Mouse (Mus musculus) midbrain, embryonic 15.5 days (tissue): ENCODE measurements around the gene Cox7c. TPM values are rescaled to one million over a fixed set of nuclear protein-coding genes. Genes with fewer than 3 reads are reported as not detected.
A peak's percentile ranks its signal among the peaks of the same experiment; 100 is the strongest.
"Not testable (repeated sequence)": the region's sequence is repeated elsewhere in the genome, so short reads cannot be mapped to it uniquely, and the experiment has no call there.

Experiments
- ATAC-seq: fragments of 200-750 bp; cut with Nextera tagmentation; replicated peaks from 2 replicates; pipeline ENCODE4 v1.8.0; 2017; ENCODE audit warnings: moderate TSS enrichment
- H3K27ac ChIP-seq: fragments of 300-500 bp; sonication (generic); 2 replicates; pipeline ENCODE4 v1.5.1; 2015; ENCODE audit warnings: mild to moderate bottlenecking, inconsistent platforms
- H3K27me3 ChIP-seq: fragments of 300-500 bp; sonication (generic); replicated peaks from 2 replicates; pipeline ENCODE4 v1.6.1; 2015; ENCODE audit warnings: inconsistent platforms
- H3K36me3 ChIP-seq: fragments of 300-500 bp; sonication (generic); replicated peaks from 2 replicates; pipeline ENCODE4 v1.6.1; 2015; ENCODE audit warnings: inconsistent platforms
- H3K4me1 ChIP-seq: fragments of 300-500 bp; sonication (generic); 2 replicates; pipeline ENCODE4 v1.6.1; 2015; ENCODE audit warnings: inconsistent platforms
- H3K4me2 ChIP-seq: fragments of 300-500 bp; sonication (generic); 2 replicates; pipeline ENCODE4 v1.6.1; 2015; ENCODE audit warnings: inconsistent platforms, mild to moderate bottlenecking, moderate library complexity
- H3K4me3 ChIP-seq: fragments of 300-500 bp; sonication (generic); 2 replicates; pipeline ENCODE4 v1.5.1; 2015; ENCODE audit warnings: mild to moderate bottlenecking, inconsistent platforms
- H3K9ac ChIP-seq: fragments of 300-500 bp; sonication (generic); 2 replicates; pipeline ENCODE4 v1.6.1; 2015; ENCODE audit warnings: mild to moderate bottlenecking, inconsistent platforms
- H3K9me3 ChIP-seq: fragments of 300-500 bp; sonication (generic); 2 replicates; pipeline ENCODE4 v1.6.1; 2016; ENCODE audit warnings: inconsistent platforms
- WGBS: fragments of 180-500 bp; shearing (Covaris S2); methylation state at CpG from one replicate; pipeline ENCODE4 v1.1.7; 2015; ENCODE audit warnings: mixed read lengths; 5-methylcytosine and 5-hydroxymethylcytosine counted together
- polyA plus RNA-seq: library from polyadenylated mRNA; unstranded; fragments of >200 nt; fragmentation: Nextera tagmentation; extraction: Ambion mirVana; gene quantifications from 2 replicates; pipeline ENCODE4 v1.2.1, GENCODE M21; 2015

The Cox7c gene
- 554 and 557 TPM in 2 replicates for polyA plus RNA-seq

- Histone ChIP-seq H3K4me3 (peak within 1 kb of the TSS; percentile 64), H3K9ac (peak within 1 kb of the TSS; percentile 86), H3K9me3 (no peaks in the 10 kb centered on the region), H3K27me3 (no peaks in the 10 kb centered on the region), H3K4me1 (peaks cover 6% of the 10 kb centered on the region), H3K36me3 (no peaks in the 10 kb centered on the region), H3K4me2 (peak within 1 kb of the TSS; percentile 57), H3K27ac (peak within 1 kb of the TSS; percentile 90)
- peak; percentile 99 for ATAC-seq
- WGBS = under 1% methylated on average over 51 of the region's 51 CpGs
Measured at GRCm38 (mm10) chr13:86046254-86046951, at the start of gene Cox7c. Gene Cox7c (minus strand): TSS chr13:86046904.

DNA sequence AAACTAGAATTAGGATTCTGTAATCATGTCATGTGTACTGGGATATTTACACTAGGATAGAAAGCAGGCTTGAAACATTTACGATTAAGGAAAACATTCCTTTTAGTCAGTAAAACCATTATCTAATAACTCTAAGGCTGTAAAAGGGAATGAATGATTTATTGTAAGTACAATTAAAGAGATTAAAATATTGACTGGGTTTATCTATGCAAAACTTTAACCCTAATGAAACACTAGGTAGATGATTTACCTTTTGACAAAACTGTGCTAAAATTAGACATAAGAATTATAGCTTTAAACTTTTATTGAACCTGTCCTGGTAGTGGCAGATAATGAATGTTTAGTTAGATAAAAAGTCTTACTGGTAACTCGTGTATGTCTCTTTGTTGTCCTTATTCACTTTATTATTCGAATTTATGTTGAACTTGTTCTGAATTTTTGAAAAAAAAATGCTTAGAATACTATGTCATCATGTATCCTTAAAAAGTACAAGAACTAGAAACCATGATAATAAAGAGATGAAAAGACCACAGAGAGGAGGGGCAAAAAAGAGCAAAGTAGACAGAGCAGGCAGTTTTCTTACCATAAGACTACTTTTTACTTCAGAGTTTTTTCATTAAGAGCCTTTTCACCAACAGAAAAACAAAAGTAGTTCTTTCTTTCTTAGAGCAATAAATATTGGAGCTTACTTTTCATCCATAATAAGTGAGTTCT is 21.5 kb upstream of the Cox7c start:
- no peak overlapping the region for H3K27ac ChIP-seq
- no peak overlapping the region for H3K4me3 ChIP-seq
- no peak for ATAC-seq
- H3K27me3 ChIP-seq = no peaks in the 10 kb centered on the region
- H3K9me3 ChIP-seq = no peaks in the 10 kb centered on the region
- 78% methylated on average over 3 of the region's 3 CpGs for WGBS
- no peak overlapping the region for H3K4me2 ChIP-seq
- no peak overlapping the region for H3K9ac ChIP-seq
- H3K4me1 ChIP-seq = no peaks in the 10 kb centered on the region
- no peaks in the 10 kb centered on the region for H3K36me3 ChIP-seq

DNA sequence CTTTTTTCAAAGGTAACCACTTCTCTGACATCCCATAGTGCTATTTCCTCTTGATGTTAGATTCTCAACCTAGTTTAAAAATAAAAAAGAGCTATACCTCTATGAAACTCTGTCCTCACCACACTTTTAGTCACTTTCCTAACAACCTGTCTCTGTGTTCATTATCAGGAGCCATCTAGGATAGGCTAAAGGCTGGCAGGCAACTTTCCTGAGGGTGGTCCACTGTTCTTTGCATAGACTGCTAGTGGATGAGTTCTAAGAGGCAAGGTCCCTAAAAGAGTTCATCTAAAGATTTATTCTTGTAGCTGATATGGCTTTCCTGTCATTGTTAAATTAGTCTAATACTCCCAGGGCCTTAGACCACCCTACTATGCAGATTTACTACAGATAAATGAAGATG is 20.8 kb upstream of the Cox7c start:
- ATAC-seq = no peak
- Histone ChIP-seq H3K9me3 (no peaks in the 10 kb centered on the region), H3K27me3 (no peaks in the 10 kb centered on the region), H3K9ac (no peak overlapping the region), H3K4me1 (no peaks in the 10 kb centered on the region), H3K27ac (no peak overlapping the region), H3K4me3 (no peak overlapping the region), H3K4me2 (no peak overlapping the region), H3K36me3 (no peaks in the 10 kb centered on the region)

DNA sequence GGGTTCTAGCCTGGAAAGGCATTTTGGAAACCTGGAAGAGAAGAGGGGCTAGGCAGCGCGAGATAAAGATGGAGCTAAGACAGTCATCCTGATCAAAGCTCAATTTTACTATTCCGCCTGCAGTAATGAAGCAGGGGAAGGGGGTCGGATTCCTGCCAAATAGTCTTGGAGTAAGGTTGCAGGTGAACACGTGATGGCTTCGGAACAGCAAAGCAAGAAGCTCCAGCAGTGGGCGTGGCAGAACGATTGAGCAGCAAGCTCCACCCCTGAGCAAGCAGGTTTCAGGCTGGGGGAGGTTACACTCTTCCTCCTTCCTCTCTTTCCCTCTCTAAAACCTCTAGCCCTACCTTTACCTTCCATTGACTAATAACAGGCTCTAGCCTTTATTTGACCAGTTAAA is 7.4 kb upstream of the Cox7c start:
- WGBS = 39% methylated on average over 8 of the region's 8 CpGs
- H3K4me1 ChIP-seq, H3K9me3 ChIP-seq, ATAC-seq, H3K4me3 ChIP-seq, H3K27me3 ChIP-seq, H3K4me2 ChIP-seq, H3K9ac ChIP-seq, H3K36me3 ChIP-seq, H3K27ac ChIP-seq: not testable (repeated sequence)

GRCm38 (mm10) chr13:86004907-86005675 is 41.6 kb downstream of the Cox7c start:
- Histone ChIP-seq H3K4me1 (no peaks in the 10 kb centered on the region), H3K27ac (no peak overlapping the region)
- 75% methylated on average over 7 of the region's 7 CpGs for WGBS

More at GRCm38 (mm10) chr13:86004907-86005675, 41.6 kb downstream of the Cox7c start:
- Histone ChIP-seq H3K4me3 (no peak overlapping the region), H3K9ac (no peak overlapping the region), H3K36me3 (no peaks in the 10 kb centered on the region), H3K9me3 (no peaks in the 10 kb centered on the region), H3K4me2 (no peak overlapping the region), H3K27me3 (no peaks in the 10 kb centered on the region)
- no peak for ATAC-seq
